Mouse (Mus musculus): ENCODE results near the gene Fam214b. TPM values are rescaled to one million over a fixed set of nuclear protein-coding genes. Genes with fewer than 3 reads are reported as not detected.
A peak's percentile ranks its signal among the peaks of the same experiment; 100 is the strongest.

The Fam214b gene
- polyA plus RNA-seq, 1 experiment from 2014 or later: 6.7 TPM

DNA sequence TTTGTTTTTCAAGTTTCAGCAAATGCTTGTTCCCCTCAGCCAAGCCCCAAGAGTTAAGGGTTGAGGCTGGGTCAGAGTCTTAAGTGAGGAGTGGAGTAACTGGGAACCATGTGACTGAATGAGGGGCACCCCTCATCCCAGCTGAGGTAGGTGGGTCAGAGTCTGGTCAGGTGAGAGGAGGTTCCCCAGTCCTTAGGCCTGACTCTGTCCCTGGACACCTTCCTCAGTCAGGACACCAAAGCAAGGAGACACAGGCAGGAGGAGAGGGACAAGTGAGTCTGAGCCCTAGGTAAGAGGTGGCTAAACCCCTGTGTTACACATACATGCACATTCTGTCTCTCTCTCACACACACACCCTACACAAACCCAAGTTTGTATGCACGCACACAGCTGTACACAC lies 13.5 kb downstream of the Fam214b start:
- ATAC-seq: no peak

GRCm38 (mm10) chr4:43031237-43031995 lies 14.6 kb downstream of the Fam214b start, which contains the start of gene Stoml2:
Gene Stoml2, minus strand, starts transcription at chr4:43031710.
- Histone ChIP-seq H3K4me3 (ENCODE audit: low read length) (peak within 1 kb of the TSS; percentile 77), H3K4me1 (ENCODE audit: control insufficient read depth, insufficient read depth, low read length) (peaks cover 13% of the 10 kb centered on the region), H3K27me3 (replicated peaks; ENCODE audit: control insufficient read depth, insufficient read depth, low read length) (no peaks in the 10 kb centered on the region), H3K27ac (ENCODE audit: low read length) (peak within 1 kb of the TSS; percentile 81), H3K36me3 (ENCODE audit: control insufficient read depth, insufficient read depth, low read length) (peaks cover 10% of the 10 kb centered on the region; the same call in 1 of the 2 replicates), H3K4me2 (ENCODE audit: low read depth, low read length) (peak within 1 kb of the TSS; percentile 88), H3K9me3 (ENCODE audit: control insufficient read depth, low read length) (no peaks in the 10 kb centered on the region), H3K9ac (ENCODE audit: low read depth, low read length) (peak within 1 kb of the TSS; percentile 95)
- peak; percentile 97 for ATAC-seq
- under 1% methylated on average over 38 of the region's 38 CpGs for WGBS

More for the DNA sequence above, 13.5 kb downstream of the Fam214b start:
- no peaks in the 10 kb centered on the region for H3K9me3 ChIP-seq (ENCODE audit: control insufficient read depth, low read length)
- H3K4me3 ChIP-seq (ENCODE audit: low read length): no peak overlapping the region
- H3K4me1 ChIP-seq (ENCODE audit: control insufficient read depth, insufficient read depth, low read length): peaks cover 13% of the 10 kb centered on the region
- no peaks in the 10 kb centered on the region for H3K27me3 ChIP-seq (replicated peaks; ENCODE audit: control insufficient read depth, insufficient read depth, low read length)
- H3K27ac ChIP-seq (ENCODE audit: low read length): no peak overlapping the region
- H3K36me3 ChIP-seq (ENCODE audit: control insufficient read depth, insufficient read depth, low read length): peaks cover 10% of the 10 kb centered on the region; the same call in 1 of the 2 replicates
- WGBS: 90% methylated on average over 1 of the region's 1 CpGs
- no peak overlapping the region for H3K9ac ChIP-seq (ENCODE audit: low read depth, low read length)
- no peak overlapping the region for H3K4me2 ChIP-seq (ENCODE audit: low read depth, low read length)

- peak; percentile 71 for ATAC-seq
- peaks cover 13% of the 10 kb centered on the region for H3K4me1 ChIP-seq (ENCODE audit: control insufficient read depth, insufficient read depth, low read length)
- peaks cover 7% of the 10 kb centered on the region; the same call in 1 of the 2 replicates for H3K36me3 ChIP-seq (ENCODE audit: control insufficient read depth, insufficient read depth, low read length)
- H3K27me3 ChIP-seq (replicated peaks; ENCODE audit: control insufficient read depth, insufficient read depth, low read length): no peaks in the 10 kb centered on the region
- H3K27ac ChIP-seq (ENCODE audit: low read length): peak overlapping the region; percentile 81
- H3K4me2 ChIP-seq (ENCODE audit: low read depth, low read length): peak overlapping the region; percentile 88
- WGBS: 1% methylated on average over 28 of the region's 28 CpGs
- H3K9me3 ChIP-seq (ENCODE audit: control insufficient read depth, low read length): no peaks in the 10 kb centered on the region
- H3K4me3 ChIP-seq (ENCODE audit: low read length): peak overlapping the region; percentile 77
- peak overlapping the region; percentile 95 for H3K9ac ChIP-seq (ENCODE audit: low read depth, low read length)
Observed at GRCm38 (mm10) chr4:43030780-43031230, 15.2 kb downstream of the Fam214b start.

DNA sequence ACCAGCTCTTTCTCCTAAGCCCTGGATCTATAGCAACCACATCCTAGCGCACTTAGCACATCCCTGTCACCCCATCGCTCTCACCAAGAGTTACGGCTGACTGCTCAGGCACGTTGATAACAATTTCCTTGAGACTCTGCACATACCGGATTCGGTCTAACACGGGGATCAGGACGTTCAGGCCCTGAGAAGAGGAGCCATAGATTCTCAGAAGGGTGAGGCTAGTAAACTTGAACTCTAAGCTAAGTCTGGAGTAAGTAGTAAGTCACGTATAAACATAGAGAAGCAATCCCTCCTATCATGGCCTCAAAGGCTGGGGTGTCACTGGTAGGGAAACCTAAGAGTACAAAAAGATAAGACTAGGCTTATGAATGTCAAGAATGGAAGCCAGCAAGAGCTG lies 15.7 kb downstream of the Fam214b start:
- H3K27ac ChIP-seq (ENCODE audit: low read length): peak overlapping the region; percentile 81
- peaks cover 7% of the 10 kb centered on the region; the same call in 1 of the 2 replicates for H3K36me3 ChIP-seq (ENCODE audit: control insufficient read depth, insufficient read depth, low read length)
- peak overlapping the region; percentile 88 for H3K4me2 ChIP-seq (ENCODE audit: low read depth, low read length)

GRCm38 (mm10) chr4:43029749-43030148 lies 16.3 kb downstream of the Fam214b start:
- Histone ChIP-seq H3K27me3 (replicated peaks; ENCODE audit: control insufficient read depth, insufficient read depth, low read length) (no peaks in the 10 kb centered on the region), H3K36me3 (ENCODE audit: control insufficient read depth, insufficient read depth, low read length) (peaks cover 7% of the 10 kb centered on the region; the same call in 1 of the 2 replicates), H3K4me1 (ENCODE audit: control insufficient read depth, insufficient read depth, low read length) (peaks cover 15% of the 10 kb centered on the region), H3K9ac (ENCODE audit: low read depth, low read length) (no peak overlapping the region), H3K27ac (ENCODE audit: low read length) (no peak overlapping the region), H3K4me3 (ENCODE audit: low read length) (no peak overlapping the region), H3K4me2 (ENCODE audit: low read depth, low read length) (no peak overlapping the region; the same call in 1 of the 2 replicates), H3K9me3 (ENCODE audit: control insufficient read depth, low read length) (no peaks in the 10 kb centered on the region)
- no peak for ATAC-seq
- 92% methylated on average over 9 of the region's 9 CpGs for WGBS

More for the DNA sequence above, 15.7 kb downstream of the Fam214b start:
- no peak for ATAC-seq
- H3K9me3 ChIP-seq (ENCODE audit: control insufficient read depth, low read length): no peaks in the 10 kb centered on the region
- 65% methylated on average over 9 of the region's 9 CpGs for WGBS
- no peaks in the 10 kb centered on the region for H3K27me3 ChIP-seq (replicated peaks; ENCODE audit: control insufficient read depth, insufficient read depth, low read length)
- peak overlapping the region; percentile 77 for H3K4me3 ChIP-seq (ENCODE audit: low read length)
- peaks cover 13% of the 10 kb centered on the region for H3K4me1 ChIP-seq (ENCODE audit: control insufficient read depth, insufficient read depth, low read length)
- H3K9ac ChIP-seq (ENCODE audit: low read depth, low read length): peak overlapping the region; percentile 95

- no peak overlapping the region for H3K4me3 ChIP-seq (ENCODE audit: low read length)
- H3K27me3 ChIP-seq (replicated peaks; ENCODE audit: control insufficient read depth, insufficient read depth, low read length): no peaks in the 10 kb centered on the region
- peaks cover 7% of the 10 kb centered on the region; the same call in 1 of the 2 replicates for H3K36me3 ChIP-seq (ENCODE audit: control insufficient read depth, insufficient read depth, low read length)
- H3K4me1 ChIP-seq (ENCODE audit: control insufficient read depth, insufficient read depth, low read length): peaks cover 22% of the 10 kb centered on the region
- H3K4me2 ChIP-seq (ENCODE audit: low read depth, low read length): no peak overlapping the region
- no peak for ATAC-seq
- no peak overlapping the region for H3K9ac ChIP-seq (ENCODE audit: low read depth, low read length)
- 91% methylated on average over 7 of the region's 7 CpGs for WGBS
- H3K9me3 ChIP-seq (ENCODE audit: control insufficient read depth, low read length): no peaks in the 10 kb centered on the region
- H3K27ac ChIP-seq (ENCODE audit: low read length): no peak overlapping the region
Observed at GRCm38 (mm10) chr4:43029121-43029520, 16.9 kb downstream of the Fam214b start.

DNA sequence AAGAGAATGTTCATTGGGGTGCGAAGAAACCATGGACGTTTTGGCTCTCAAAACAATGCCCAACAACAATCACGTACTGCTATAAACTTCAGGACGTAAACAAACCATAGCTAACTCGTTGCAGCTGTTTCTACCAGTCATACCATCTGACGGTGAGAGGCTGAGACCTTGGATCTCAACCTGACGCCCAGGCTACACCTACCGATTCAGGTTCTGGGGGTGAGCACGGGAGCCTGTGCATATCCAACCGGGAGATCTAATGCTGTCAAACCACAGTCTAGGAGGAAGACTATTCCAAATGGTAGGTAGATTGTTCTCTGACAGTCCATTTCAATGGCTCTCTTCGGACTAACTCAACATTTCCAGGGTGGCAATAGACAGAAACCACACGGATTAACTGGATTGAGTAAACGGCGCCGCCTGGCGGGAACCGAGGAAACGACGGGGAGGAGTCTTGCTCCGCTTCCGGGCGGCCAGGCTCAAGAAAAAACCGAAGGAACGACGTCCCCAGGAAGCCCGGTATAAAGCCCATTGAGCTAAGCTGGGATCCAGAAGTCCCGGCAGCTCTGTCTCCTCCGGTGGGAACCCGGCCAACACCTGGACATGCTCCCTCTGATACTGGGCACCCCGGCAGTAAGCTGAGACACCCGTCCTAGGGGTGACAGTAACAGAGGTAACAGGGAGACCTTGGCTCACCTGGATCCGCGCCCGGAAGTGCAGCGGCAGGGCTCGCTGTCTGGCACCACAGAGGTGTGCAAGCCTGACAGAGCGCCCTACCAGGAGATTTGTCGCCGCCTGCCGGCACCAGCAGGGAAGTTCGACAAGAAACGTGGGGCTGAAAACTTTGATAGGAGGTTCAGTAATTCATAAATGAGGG lies 20.7 kb downstream of the Fam214b start, which contains the start of gene Pigo:
Gene Pigo, minus strand, starts transcription at position 736 of the 877 bp plus-strand sequence.
- no peaks in the 10 kb centered on the region for H3K9me3 ChIP-seq (ENCODE audit: control insufficient read depth, low read length)
- H3K4me1 ChIP-seq (ENCODE audit: control insufficient read depth, insufficient read depth, low read length): peaks cover 13% of the 10 kb centered on the region
- 6% methylated on average over 42 of the region's 42 CpGs for WGBS
- peaks cover 23% of the 10 kb centered on the region for H3K36me3 ChIP-seq (ENCODE audit: control insufficient read depth, insufficient read depth, low read length)
- no peaks in the 10 kb centered on the region for H3K27me3 ChIP-seq (replicated peaks; ENCODE audit: control insufficient read depth, insufficient read depth, low read length)
- peak within 1 kb of the TSS; percentile 93 for H3K27ac ChIP-seq (ENCODE audit: low read length)
- peak; percentile 97 for ATAC-seq
- H3K4me2 ChIP-seq (ENCODE audit: low read depth, low read length): peak within 1 kb of the TSS; percentile 84
- peak within 1 kb of the TSS; percentile 77 for H3K9ac ChIP-seq (ENCODE audit: low read depth, low read length)
- H3K4me3 ChIP-seq (ENCODE audit: low read length): peak within 1 kb of the TSS; percentile 69

GRCm38 (mm10) chr4:43024673-43025072 lies 21.3 kb downstream of the Fam214b start:
- peak overlapping the region; percentile 84 for H3K4me2 ChIP-seq (ENCODE audit: low read depth, low read length)
- H3K4me1 ChIP-seq (ENCODE audit: control insufficient read depth, insufficient read depth, low read length): peaks cover 9% of the 10 kb centered on the region
- peak overlapping the region; percentile 93 for H3K27ac ChIP-seq (ENCODE audit: low read length)
- H3K4me3 ChIP-seq (ENCODE audit: low read length): peak overlapping the region; percentile 69
- peak overlapping the region; percentile 77 for H3K9ac ChIP-seq (ENCODE audit: low read depth, low read length)
- H3K36me3 ChIP-seq (ENCODE audit: control insufficient read depth, insufficient read depth, low read length): peaks cover 23% of the 10 kb centered on the region
- 76% methylated on average over 14 of the region's 14 CpGs for WGBS
- no peaks in the 10 kb centered on the region for H3K9me3 ChIP-seq (ENCODE audit: control insufficient read depth, low read length)
- no peak for ATAC-seq
- H3K27me3 ChIP-seq (replicated peaks; ENCODE audit: control insufficient read depth, insufficient read depth, low read length): no peaks in the 10 kb centered on the region

GRCm38 (mm10) chr4:43021341-43021740 lies 24.7 kb downstream of the Fam214b start:
- no peaks in the 10 kb centered on the region for H3K9me3 ChIP-seq (ENCODE audit: control insufficient read depth, low read length)
- 81% methylated on average over 17 of the region's 17 CpGs for WGBS
- ATAC-seq: no peak
- H3K4me3 ChIP-seq (ENCODE audit: low read length): no peak overlapping the region
- peaks cover 9% of the 10 kb centered on the region for H3K4me1 ChIP-seq (ENCODE audit: control insufficient read depth, insufficient read depth, low read length)
- H3K4me2 ChIP-seq (ENCODE audit: low read depth, low read length): no peak overlapping the region
- H3K27ac ChIP-seq (ENCODE audit: low read length): no peak overlapping the region
- no peaks in the 10 kb centered on the region for H3K27me3 ChIP-seq (replicated peaks; ENCODE audit: control insufficient read depth, insufficient read depth, low read length)
- H3K36me3 ChIP-seq (ENCODE audit: control insufficient read depth, insufficient read depth, low read length): peaks cover 16% of the 10 kb centered on the region
- no peak overlapping the region for H3K9ac ChIP-seq (ENCODE audit: low read depth, low read length)
